Mouse (Mus musculus) stomach, embryonic 16.5 days (tissue): ENCODE measurements around the gene Fam160b1. TPM values are rescaled to one million over a fixed set of nuclear protein-coding genes. Genes with fewer than 3 reads are reported as not detected.

ENCODE experiments used
- ATAC-seq: fragments of 200-750 bp; cut with Nextera tagmentation; 2 replicates; pipeline ENCODE4 v1.8.0; 2017; ENCODE audit warnings: moderate number of reproducible peaks, moderate TSS enrichment; ENCODE audit not compliant: insufficient read depth, low FRiP score
- H3K27ac ChIP-seq: fragments of 300-500 bp; sonication (generic); 2 replicates; pipeline ENCODE4 v1.5.1; 2014; ENCODE audit warnings: low read length
- H3K27me3 ChIP-seq: fragments of 300-500 bp; sonication (generic); 2 replicates; pipeline ENCODE4 v1.6.1; 2014; ENCODE audit warnings: low read length, control low read depth, mixed read lengths; ENCODE audit not compliant: control insufficient read depth, insufficient read depth
- H3K36me3 ChIP-seq: fragments of 300-500 bp; sonication (generic); 2 replicates; pipeline ENCODE4 v1.6.1; 2014; ENCODE audit warnings: low read length; ENCODE audit not compliant: control insufficient read depth, insufficient read depth
- H3K4me1 ChIP-seq: fragments of 300-500 bp; sonication (generic); 2 replicates; pipeline ENCODE4 v1.6.1; 2014; ENCODE audit warnings: low read length, control low read depth, mixed read lengths; ENCODE audit not compliant: control insufficient read depth, insufficient read depth
- H3K4me2 ChIP-seq: fragments of 300-500 bp; sonication (generic); 2 replicates; pipeline ENCODE4 v1.6.1; 2014; ENCODE audit warnings: low read depth, low read length, mixed read lengths
- H3K4me3 ChIP-seq: fragments of 300-500 bp; sonication (generic); replicated peaks from 2 replicates; pipeline ENCODE4 v1.5.1; 2014; ENCODE audit warnings: mild to moderate bottlenecking, low read length
- H3K9ac ChIP-seq: fragments of 300-500 bp; sonication (generic); 2 replicates; pipeline ENCODE4 v1.6.1; 2014; ENCODE audit warnings: low read length
- H3K9me3 ChIP-seq: fragments of 300-500 bp; sonication (generic); replicated peaks from 2 replicates; pipeline ENCODE4 v1.6.1; 2016; ENCODE audit warnings: low read length, control low read depth; ENCODE audit not compliant: control insufficient read depth
- WGBS: fragments of 180-500 bp; shearing (Covaris S2); extraction: QIAGEN DNeasy Blood & Tissue Kit; methylation state at CpG from one replicate; pipeline ENCODE4 v1.1.7; 2014; 5-methylcytosine and 5-hydroxymethylcytosine counted together
- polyA plus RNA-seq: library from polyadenylated mRNA; unstranded; fragments of >200 nt; fragmentation: Nextera tagmentation; extraction: Ambion mirVana; gene quantifications from 2 replicates; pipeline ENCODE4 v1.2.1, GENCODE M21; 2015

Fam160b1 gene
- polyA plus RNA-seq, 1 experiment from 2014 or later = 11.6 TPM

DNA sequence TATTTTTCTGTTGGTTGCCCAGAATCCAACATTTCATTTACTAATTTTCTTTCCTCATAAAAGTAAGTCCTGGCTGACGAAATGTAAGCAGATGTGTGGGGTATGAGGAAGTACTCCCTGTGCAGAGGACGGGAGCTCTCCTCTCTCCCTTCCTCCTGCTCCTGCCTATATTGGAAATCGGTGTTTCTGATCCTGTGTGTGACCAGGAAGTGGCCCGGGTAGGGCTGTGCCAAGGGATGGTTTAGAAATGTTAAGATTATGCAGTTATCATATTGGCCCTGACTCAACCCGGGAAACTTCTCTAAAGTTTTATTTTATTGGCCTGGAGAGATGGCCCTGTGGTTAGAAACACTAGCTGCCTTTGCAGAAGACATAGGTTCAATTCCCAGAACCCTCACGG lies 5.8 kb upstream of the Fam160b1 start:
- H3K27ac ChIP-seq = 0 out of 2 replicates have a peak overlapping the region, but pooled peaks have one; percentile 4
- H3K4me1 ChIP-seq = peaks cover 20% of the 10 kb centered on the region
- no peak for ATAC-seq
- no peak overlapping the region for H3K4me3 ChIP-seq
- no peaks in the 10 kb centered on the region for H3K27me3 ChIP-seq
- H3K9me3 ChIP-seq = no peaks in the 10 kb centered on the region
- no peak overlapping the region for H3K4me2 ChIP-seq
- no peak overlapping the region for H3K9ac ChIP-seq
- WGBS = 71% methylated on average over 6 of the region's 6 CpGs
- H3K36me3 ChIP-seq = no peaks in the 10 kb centered on the region

DNA sequence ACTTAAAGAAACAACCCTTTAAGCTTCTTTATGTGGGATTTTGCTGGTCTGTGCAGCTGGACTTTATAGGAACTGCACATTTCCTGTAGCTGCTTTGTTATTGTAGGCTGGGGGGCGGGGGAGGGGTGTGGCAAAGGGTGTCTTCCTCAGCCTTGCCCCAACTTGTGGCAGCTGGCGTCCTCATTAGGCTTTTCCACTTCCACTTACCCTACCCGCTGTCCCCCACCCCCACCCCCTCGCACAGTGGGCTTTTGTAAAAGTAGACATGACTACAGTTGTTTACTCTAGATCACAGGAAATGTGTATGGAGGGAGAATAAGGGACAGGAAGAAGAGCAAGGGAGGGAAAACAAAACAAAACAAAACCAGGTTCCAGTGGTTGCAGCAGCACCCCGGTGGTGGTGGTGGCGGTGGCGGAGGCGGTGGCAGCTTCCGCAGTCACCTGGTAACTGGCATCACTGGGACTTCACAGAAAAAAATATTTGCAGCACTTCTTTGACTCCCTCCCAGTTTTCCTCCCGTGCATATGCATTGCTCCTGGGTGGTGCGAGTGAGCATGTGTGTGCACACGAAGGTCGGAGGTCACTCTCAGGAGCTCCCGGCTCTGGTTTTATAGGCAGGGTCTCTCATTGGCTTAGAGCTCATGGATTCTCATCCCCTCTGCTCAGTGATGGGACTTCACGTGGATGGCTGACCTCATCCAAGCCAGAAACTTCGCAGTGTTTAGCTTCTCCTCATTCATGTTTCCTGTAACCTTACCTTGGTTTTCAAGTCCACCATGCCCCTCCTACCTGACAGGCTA lies 4.8 kb upstream of the Fam160b1 start:
- peak; percentile 25; the same call in 1 of the 2 replicates for ATAC-seq
- WGBS = 55% methylated on average over 16 of the region's 16 CpGs
- H3K4me1 ChIP-seq = peaks cover 20% of the 10 kb centered on the region
- 0 out of 2 replicates have a peak overlapping the region, but pooled peaks have one; percentile 18 for H3K9ac ChIP-seq
- H3K4me3 ChIP-seq = no peak overlapping the region
- H3K4me2 ChIP-seq = peak overlapping the region; percentile 7; the same call in 1 of the 2 replicates
- H3K27ac ChIP-seq = peak overlapping the region; percentile 69
- H3K36me3 ChIP-seq = no peaks in the 10 kb centered on the region
- H3K27me3 ChIP-seq = no peaks in the 10 kb centered on the region
- no peaks in the 10 kb centered on the region for H3K9me3 ChIP-seq

DNA sequence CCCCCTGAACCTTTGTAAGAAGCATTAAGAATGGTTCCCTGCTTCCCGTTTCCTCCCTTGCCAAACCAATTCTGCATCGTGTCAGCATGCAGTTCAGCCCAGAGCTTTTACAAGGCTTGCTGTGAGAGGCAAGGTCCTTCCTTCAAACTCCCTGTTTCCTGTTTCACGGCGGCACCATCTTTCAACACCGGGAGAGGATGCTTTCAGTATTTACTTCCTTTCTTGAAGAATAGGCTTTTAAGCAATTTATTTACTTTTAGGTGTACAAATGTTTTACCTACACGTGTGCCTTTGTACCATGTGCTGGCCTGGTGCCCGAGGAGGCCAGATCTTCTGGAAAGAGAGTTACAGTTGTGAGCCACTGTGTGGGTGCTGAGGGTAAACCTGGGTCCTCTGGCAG lies 4.2 kb upstream of the Fam160b1 start:
- H3K36me3 ChIP-seq = no peaks in the 10 kb centered on the region
- H3K4me2 ChIP-seq = peak overlapping the region; percentile 7; the same call in 1 of the 2 replicates
- 0 out of 2 replicates have a peak overlapping the region, but pooled peaks have one; percentile 18 for H3K9ac ChIP-seq
- ATAC-seq = no peak
- no peaks in the 10 kb centered on the region for H3K27me3 ChIP-seq
- peaks cover 20% of the 10 kb centered on the region for H3K4me1 ChIP-seq
- H3K27ac ChIP-seq = peak overlapping the region; percentile 69
- WGBS = 41% methylated on average over 7 of the region's 7 CpGs
- H3K9me3 ChIP-seq = no peaks in the 10 kb centered on the region
- H3K4me3 ChIP-seq = no peak overlapping the region

DNA sequence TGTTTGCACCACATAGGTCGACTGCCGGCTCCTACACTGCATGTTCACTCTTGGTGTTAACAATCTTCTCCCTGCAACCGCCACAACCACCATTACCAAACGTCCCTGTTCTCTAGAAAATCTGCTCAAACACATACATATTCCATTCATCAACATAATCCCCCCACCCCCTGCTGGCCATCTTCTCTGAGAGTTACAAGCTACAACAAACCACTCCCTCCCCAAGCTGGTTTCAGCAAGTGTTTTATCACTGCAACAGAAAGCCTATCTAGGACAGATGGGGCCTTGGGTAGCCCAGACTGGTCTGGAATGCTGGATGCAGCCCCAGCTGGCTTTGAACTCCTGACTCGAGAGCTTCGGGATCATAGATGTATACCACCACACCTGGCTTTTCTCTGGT lies 3.2 kb upstream of the Fam160b1 start:
- 77% methylated on average over 6 of the region's 6 CpGs for WGBS
- no peak overlapping the region for H3K4me2 ChIP-seq
- no peak overlapping the region for H3K9ac ChIP-seq
- H3K27ac ChIP-seq = no peak overlapping the region
- no peaks in the 10 kb centered on the region for H3K36me3 ChIP-seq
- ATAC-seq = no peak
- H3K27me3 ChIP-seq = no peaks in the 10 kb centered on the region
- no peaks in the 10 kb centered on the region for H3K9me3 ChIP-seq
- H3K4me3 ChIP-seq = no peak overlapping the region
- peaks cover 20% of the 10 kb centered on the region for H3K4me1 ChIP-seq

DNA sequence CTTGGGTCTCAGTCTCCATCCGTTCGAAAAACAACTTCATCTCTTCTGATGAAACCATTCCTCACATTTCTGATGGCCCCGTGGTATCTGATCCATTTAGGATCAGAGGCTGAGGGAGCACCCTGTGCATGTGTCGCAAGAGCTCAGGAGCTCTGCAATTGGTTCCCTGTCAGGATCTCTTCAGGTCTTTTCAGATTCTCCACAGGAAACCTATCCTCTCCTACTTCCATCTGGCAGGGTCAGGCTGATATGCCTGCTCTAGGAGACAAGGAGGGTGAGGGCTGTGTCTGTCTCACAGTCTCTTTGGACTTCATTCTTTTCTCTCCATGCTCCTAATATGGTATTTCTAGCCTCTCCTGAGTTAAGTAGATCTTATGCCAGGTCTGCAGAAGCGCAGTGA lies 2.7 kb upstream of the Fam160b1 start:
- Histone ChIP-seq H3K36me3 (no peaks in the 10 kb centered on the region), H3K4me3 (peak overlapping the region; percentile 2; the same call in 1 of the 2 replicates), H3K4me1 (peaks cover 25% of the 10 kb centered on the region), H3K27me3 (no peaks in the 10 kb centered on the region), H3K9ac (peak overlapping the region; percentile 55), H3K4me2 (peak overlapping the region; percentile 77), H3K27ac (peak overlapping the region; percentile 56; the same call in 1 of the 2 replicates), H3K9me3 (no peaks in the 10 kb centered on the region)
- WGBS = 81% methylated on average over 5 of the region's 5 CpGs
- no peak for ATAC-seq

DNA sequence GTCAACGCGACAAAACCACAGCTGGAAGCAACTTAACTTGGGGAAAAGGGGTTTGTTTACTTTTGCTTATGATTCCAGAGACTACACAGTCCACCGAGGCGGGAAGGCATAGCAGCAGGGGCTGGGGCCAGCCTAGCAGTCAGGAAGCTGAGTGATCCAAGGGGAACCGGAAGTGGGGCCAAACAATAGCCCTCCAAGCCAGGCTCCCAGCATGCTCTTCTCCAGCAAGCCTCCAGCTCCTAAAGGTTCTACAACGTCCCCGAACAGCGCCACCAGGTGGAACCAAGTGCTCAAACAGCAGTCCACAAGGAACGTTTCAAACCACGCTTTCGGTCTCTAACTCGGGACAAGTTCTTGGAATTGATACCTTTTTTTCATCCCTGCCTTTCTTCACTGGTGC lies 2.2 kb upstream of the Fam160b1 start:
- ATAC-seq = no peak
- peak overlapping the region; percentile 56; the same call in 1 of the 2 replicates for H3K27ac ChIP-seq
- H3K4me3 ChIP-seq = peak overlapping the region; percentile 2; the same call in 1 of the 2 replicates
- peak overlapping the region; percentile 55 for H3K9ac ChIP-seq
- H3K36me3 ChIP-seq = no peaks in the 10 kb centered on the region
- H3K9me3 ChIP-seq = no peaks in the 10 kb centered on the region
- H3K27me3 ChIP-seq = no peaks in the 10 kb centered on the region
- H3K4me1 ChIP-seq = peaks cover 29% of the 10 kb centered on the region
- H3K4me2 ChIP-seq = peak overlapping the region; percentile 77
- 54% methylated on average over 12 of the region's 12 CpGs for WGBS

DNA sequence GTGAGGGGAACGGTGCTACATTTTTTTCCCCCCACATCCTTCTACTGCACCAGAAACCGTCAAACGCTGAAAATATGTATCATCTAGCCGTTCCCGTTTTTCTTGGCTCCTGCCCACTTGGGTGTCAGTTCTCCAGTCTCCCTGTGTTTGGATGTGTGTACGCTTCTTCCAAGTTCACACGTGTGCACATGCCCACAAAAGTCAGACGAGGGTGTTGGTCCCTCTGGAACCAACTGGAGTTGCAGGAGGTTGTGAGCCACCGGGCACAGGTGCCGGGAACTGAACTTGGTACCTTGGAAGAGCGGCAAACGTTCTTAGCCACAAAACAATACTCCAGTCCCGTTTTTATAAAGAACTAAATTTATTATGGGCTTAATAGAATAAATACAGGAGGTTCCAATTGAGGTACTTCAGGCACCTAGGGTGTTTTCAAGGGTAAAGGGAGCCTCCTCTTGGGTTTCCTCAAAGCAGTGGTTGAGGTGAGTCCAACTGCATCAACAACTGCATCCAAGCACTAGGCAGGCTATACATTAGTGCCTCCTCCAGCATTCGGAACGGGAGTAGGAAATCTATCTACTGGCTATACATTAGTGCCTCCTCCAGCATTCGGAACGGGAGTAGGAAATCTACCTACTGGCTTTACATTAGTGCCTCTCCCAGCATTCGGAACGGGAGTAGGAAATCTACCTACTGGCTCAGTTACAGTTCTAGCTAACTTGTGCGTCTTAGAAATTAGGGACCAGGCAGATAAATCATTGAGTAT lies 1.5 kb upstream of the Fam160b1 start:
- no peak overlapping the region for H3K4me3 ChIP-seq
- WGBS = 83% methylated on average over 20 of the region's 20 CpGs
- H3K9me3 ChIP-seq = no peaks in the 10 kb centered on the region
- 0 out of 2 replicates have a peak overlapping the region, but pooled peaks have one; percentile 1 for H3K27ac ChIP-seq
- ATAC-seq = no peak
- peaks cover 34% of the 10 kb centered on the region for H3K4me1 ChIP-seq
- no peaks in the 10 kb centered on the region for H3K27me3 ChIP-seq
- peak overlapping the region; percentile 77 for H3K4me2 ChIP-seq
- no peak overlapping the region for H3K9ac ChIP-seq
- H3K36me3 ChIP-seq = no peaks in the 10 kb centered on the region

DNA sequence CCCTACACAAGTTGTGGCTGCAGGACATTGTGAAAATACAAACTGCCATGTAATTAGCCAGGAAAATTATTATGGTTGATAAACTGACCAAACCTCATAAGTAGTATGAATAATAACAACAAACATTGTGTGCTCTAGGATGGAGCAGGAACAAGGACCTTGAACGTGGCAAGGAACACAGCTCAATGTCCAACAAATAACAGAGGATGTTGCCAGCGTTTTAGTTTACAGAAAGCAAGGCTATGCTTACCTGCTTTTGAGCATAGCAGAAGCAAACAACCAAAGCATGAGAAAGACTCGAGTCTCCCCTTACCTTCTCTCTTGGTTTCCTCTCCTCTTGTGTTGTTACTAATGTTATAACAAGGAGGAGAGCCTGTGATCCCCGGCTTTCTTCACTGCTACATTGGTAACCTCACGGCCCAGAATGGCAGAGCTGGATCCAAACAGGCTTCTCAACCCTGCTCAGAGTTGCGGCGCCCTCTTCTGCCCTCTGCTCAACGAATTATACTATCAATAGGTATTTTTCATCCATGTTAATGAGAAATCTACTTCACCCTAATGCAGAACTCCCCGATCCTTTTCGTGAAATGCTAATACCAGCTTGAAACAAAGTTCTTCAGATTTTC lies 666 bp upstream of the Fam160b1 start:
- 32% methylated on average over 10 of the region's 10 CpGs for WGBS
- ATAC-seq = no peak
- H3K27ac ChIP-seq = peak overlapping the region; percentile 83
- H3K9me3 ChIP-seq = no peaks in the 10 kb centered on the region
- peak overlapping the region; percentile 69 for H3K9ac ChIP-seq
- H3K36me3 ChIP-seq = no peaks in the 10 kb centered on the region
- peak overlapping the region; percentile 92 for H3K4me3 ChIP-seq
- peak overlapping the region; percentile 77 for H3K4me2 ChIP-seq
- H3K4me1 ChIP-seq = peaks cover 42% of the 10 kb centered on the region
- no peaks in the 10 kb centered on the region for H3K27me3 ChIP-seq
